Mouse (Mus musculus) heart, adult 8-10 months (tissue): ENCODE results near the gene Art3. TPM values are rescaled to one million over a fixed set of nuclear protein-coding genes. Genes with fewer than 3 reads are reported as not detected.

Source experiments
- DNase-seq: peaks from one replicate; pipeline ENCODE4 v3.0.0; 2022; ENCODE audit warnings: low spot score
- microRNA-seq: library from miRNA; unstranded; fragments of <30 nt; microRNA quantifications from one replicate; pipeline ENCODE4 v1.2.0, GENCODE M21; 2022
- total RNA-seq, 4 experiments: library from RNA; stranded (reverse); gene quantifications; 2 replicates each; pipeline ENCODE4 v1.2.4; 2022

Gene Art3
- total RNA-seq, 4 experiments from 2014 or later = 573 to 758 (median 670) TPM

DNA sequence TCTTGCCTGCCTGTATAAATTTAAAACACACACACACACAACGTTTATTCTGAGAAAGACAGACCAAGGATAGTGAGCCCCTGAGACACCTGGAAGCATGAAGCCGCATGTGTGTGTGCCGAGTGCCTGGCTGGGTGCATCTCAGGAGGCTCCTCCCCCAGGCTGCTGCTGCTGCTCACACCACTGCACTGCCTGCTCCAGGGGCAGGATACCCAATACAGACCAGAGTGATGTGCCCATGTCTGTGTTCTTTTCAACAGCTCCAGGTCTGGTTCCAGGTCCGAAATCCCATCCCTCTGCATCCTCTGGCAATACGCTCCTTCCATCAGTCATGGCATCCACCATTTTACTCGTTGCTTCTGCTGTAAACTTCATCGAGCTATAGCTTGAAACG lies 82.4 kb downstream of the Art3 start:
- DNase-seq = no peak

DNA sequence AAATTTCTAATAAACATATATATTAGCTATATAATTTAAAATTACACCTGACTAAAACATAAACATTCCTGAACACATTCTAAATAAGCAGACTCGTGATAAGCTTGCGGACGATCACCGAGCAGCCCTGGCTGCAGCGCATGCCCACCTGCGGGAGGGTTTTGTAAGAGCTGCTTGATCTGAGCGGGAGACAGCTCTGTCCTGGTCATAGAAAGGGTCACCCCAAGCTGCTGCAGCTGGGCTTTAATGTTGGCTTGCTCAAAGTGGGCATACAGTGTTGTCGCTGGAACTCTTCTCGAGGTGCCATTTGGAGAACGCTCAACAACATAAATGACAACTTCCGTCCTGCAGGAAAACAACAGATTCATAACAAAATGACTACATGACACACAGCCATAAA lies 92.5 kb downstream of the Art3 start:
- no peak for DNase-seq

DNA sequence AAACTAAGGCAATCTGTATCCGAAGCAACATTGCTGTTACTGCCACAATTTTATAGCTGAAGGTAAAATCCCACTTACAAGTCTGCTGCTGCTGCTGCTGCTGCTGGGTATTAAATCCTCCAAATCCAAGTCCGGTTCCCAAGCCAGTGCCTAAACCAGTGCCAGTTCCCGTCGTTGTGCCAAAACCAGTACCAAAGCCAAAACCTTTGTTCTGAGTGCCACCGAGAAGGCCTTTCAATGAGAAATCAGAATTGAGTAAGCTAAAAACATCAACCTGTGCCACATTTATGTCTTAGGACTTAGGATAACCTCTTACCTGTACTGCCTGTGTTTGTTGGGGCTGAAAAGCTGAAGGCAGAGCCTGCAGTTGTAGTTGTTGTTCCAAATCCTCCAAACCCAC lies 99.1 kb downstream of the Art3 start:
- DNase-seq = no peak

DNA sequence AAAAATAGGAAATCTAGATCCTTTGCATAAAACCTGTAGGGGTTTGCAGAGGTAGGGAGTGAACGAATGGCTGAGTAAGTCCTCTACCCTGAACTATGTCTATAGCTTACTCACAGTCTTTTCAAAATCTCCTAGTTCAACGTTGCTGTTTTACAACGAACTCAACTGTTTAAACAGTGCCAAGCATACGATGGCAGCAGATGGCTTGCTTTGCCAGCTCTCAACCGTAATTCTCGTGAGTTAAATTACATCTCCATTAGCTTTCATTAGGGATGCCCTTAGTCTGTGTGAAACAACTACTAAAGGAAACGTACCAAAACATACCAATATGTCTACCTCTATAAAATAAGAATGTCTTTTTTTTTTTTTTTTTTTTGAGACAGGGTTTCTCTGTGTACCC lies 100.0 kb downstream of the Art3 start:
- DNase-seq = no peak

DNA sequence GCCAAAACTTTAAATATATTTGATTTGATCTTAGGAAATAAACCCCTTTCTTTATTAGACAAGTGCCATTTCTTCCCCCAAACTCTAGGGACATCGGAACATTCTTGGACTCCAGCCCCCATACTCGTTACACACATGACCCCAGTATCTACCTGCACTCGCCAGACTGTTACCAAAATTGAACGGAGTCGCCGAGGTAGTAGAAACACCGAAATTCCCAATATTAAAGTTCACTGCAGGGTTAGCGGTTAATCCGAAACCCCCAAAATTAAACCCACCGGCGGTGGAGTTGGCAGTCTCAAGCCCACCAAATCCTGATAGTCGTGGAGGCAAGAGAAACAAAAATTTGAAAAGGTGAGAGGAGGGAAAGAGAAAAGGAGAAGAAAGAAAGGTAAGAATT lies 102.4 kb downstream of the Art3 start:
- no peak for DNase-seq

DNA sequence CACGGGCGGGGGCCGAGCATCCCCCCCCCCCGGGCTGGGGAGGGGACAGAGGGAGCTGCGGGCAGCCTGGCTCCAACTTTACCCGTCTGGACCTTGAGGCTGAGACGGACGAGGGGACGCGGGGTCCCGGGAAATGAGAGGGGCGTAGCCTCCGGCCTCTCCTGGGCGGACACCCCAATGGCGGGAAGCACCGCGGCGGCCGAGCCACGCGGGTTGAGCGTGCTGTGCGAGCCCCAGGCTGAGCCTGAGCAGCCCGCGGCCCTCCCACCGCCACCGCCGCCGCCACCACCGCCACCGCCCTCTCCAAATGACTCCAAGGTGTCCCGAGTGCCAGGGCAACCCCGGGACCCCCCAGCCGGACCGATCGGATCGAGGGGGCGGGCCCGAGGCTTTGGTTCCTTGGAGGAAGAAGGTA lies 103.0 kb downstream of the Art3 start:
- no peak for DNase-seq

DNA sequence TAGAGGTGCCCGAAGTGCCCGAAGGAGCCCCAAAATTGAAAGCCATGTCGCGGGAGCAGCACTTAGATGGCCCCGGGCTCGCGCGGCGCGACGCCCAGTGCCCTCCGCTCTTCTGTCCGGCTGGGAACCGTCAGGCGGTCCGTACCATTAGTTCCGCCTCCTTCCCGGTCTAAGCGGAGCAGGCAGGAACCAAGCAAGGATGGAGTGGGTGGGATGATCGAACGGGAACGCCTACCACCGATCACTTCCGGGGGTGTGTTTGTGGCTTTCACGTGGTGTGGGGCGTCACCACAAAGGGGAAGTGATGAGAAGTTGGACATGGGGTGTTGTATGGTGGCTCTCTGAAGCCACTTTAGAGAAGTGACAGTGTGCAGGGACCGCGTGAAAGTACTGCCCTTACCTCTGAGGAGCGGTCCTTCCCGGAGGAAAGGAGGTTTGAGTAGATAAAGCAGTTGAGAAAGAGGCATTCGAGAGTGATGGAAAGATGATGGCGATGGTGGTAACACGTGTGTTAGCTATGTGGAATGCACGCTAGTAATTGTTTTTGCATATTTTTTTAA lies 103.5 kb downstream of the Art3 start, which contains the start of gene Nup54:
TSS of gene Nup54 (minus strand) at position 195 of the 560 bp plus-strand sequence.
- DNase-seq = peak; percentile 99

DNA sequence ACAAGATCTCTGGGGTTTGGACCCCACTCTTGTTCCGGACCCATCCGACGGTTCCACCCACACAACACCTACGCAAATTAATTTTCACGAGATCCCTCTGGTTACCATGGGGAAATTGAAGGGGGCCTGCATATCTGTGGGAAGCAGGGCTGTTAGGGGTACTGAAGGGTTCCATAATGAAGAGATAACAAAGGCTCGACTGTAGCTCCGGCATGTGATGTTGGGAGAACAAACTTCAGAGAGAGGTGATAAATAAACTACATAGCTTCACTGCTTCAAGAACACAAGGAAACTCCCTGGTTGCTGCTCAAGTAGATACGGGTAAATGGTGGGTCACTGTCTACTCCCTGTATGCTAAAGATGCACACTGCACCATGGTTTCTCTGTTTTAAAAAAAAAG lies 106.9 kb downstream of the Art3 start:
- DNase-seq = no peak

DNA sequence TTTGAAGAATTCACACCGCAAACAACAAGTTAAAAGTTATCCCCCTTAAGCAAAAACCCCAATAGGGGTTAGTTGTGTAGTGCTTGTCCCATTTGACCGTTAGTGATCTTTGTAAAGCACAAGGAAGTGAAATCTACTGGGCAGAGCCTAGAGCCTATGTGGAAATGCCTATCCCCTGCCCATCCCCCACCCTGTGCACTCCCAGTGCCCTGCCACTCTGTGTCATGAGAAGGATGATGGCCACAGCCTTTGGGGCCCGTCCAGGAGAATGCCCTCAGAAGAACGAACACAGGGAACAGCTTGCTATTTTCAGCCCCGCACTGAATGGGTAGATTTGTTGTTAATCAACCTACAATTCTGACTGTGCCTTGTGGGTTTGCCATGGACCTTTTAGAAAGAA lies 109.9 kb downstream of the Art3 start:
- peak; percentile 49 for DNase-seq

DNA sequence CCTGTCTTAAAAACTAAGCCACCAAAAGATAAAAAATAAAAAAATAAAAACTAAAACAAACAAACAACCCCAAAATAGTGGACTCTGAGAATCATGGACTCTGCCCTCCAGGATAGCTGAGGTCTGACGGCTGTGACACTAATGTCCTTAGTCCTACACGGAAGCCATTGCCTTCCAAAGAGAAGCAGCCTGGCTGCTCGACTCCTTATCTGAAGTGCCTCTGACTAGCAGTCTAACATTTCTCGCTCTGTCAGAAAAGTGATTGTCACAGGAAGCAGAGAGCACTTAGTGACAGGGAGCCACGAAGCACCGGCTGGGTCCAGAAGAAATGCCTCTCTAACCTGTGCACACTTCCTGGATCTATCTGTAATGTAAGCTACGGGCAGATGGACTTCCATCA lies 111.3 kb downstream of the Art3 start:
- no peak for DNase-seq

DNA sequence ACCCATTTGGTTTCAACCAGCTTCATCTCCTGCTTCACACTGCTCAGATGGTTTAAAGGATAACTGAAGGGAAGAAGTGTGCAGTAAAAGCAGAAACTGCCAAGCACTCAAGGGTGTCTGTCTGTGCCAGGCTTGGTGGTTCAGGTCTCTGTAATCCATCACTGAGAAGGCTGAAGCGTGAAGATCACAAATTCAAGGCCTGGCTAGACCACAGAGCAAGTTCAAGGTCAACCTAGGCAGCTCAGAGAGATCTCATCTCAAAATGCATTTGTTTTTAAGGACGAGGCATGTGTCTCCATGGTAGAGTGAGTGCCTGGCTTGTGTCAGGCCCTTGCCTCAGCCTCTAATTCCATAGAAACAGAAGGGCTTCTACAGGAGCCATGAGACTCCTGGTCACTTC lies 113.4 kb downstream of the Art3 start:
- no peak for DNase-seq

DNA sequence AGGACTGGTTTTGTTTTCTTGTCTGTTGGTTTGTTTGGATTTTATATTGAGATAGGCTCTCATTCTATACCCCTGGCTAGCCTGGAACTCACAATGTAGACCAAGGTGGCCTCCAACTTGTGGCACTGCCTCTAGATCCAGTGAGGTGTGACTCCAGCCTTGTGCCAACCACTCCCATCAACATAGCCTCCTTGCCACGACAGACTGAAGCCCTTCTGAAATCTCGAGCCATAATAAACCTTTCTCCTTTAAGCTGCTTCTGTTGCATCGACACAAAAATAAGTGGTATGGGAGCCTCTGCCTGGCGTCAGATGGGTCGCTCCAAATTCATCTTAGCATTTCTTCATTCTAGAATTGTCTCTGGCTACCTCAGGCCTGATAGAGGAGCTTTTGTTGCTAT lies 115.1 kb downstream of the Art3 start:
- no peak for DNase-seq

DNA sequence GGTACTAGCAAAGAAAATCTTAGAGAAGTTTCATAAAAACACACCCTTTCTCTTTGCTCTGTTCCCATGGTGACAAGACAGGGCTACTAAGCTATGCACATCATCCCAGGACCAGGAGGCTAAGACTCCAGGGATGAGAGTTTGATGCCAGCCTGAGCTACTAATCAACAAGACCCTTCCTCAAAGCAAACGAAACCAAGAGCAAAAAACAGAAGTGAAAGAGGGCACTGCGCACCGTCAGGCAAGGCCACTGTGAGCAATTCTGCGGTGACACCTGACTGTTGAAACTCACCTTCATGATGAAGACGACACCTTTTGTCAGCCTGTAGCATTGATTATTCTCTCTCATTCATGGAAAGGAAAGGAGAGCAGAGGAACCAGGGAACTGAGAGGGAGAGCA lies 121.2 kb downstream of the Art3 start:
- no peak for DNase-seq

DNA sequence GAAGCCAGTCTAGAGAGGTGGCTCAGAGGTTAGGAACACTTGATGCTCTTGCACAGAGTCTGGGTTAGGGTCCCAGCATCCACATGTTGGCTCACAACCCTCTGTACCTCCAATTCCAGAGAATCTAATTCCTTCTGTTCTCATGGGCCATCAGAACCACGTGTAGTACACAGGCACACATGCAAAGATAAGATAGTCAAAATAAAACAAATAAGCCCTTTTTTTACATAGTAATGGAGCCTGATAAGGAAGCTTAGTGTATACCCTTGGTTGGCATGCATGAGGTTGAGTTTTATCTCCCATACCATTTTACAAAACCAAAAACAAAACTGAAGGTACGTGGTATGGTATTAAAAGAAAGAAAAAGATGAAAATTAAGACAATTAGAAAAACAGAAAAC lies 125.8 kb downstream of the Art3 start:
- no peak for DNase-seq

DNA sequence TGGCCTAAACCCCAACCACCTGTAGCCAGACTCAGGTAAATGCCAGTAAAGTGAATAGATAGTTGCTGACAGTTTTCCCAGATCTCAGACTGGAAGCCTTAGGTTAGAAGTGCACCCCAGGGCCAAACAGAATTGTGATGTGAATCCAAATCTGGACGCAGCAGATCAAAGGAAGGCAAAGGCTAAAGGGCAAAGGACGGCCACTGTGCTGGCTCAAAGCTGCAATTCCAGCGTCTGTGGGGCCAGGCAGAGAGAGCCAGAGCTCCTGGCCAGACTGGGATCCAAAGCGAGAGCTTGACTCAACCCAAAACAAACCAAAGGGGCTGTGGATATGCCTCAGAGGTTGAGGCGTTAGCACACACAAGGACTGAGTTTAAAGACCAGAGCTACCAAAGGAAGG lies 127.1 kb downstream of the Art3 start:
- DNase-seq = no peak

DNA sequence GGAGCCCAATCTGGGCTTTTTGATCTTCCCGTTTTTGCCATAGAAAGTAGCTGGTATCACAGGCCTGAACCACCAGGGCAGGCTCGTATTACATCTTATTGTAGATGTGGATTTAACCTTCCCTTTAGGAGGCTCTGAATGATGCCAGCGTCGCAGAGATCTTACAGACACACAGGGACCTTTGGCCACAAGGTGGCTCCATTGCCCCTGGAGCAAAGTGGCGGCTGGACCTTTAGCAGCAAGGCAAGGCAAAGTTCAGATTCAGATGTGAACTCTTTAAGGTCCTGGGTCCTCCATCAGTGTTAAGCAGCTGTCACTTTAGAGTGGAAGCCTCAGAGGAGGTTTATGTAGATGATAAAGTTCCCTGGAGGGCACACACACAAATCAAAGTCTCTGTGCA lies 129.7 kb downstream of the Art3 start:
- peak; percentile 55 for DNase-seq

Small RNAs within 50 kb of the gene (microRNA-seq; reads per million reads assigned to microRNA genes)
- gene Mir6415 = not detected

Other genes with a start within 250 kb of the Art3 start
- gene G3bp2, start 248.1 kb upstream of the Art3 start, total RNA-seq = 10 to 100 TPM; 55.3 to 63.0 (median 57.9) TPM
- 10 to 100 TPM; 43.0 to 49.2 (median 46.7) TPM for gene Uso1, start 193.9 kb upstream of the Art3 start, total RNA-seq
- not detected for gene U90926, start 116.4 kb upstream of the Art3 start, total RNA-seq
- not detected for gene Ppef2, start 75.5 kb upstream of the Art3 start, total RNA-seq
- gene Naaa, start 53.7 kb upstream of the Art3 start, total RNA-seq = 10 to 100 TPM; 15.9 to 21.7 (median 18.8) TPM
- 10 to 100 TPM; 10.8 to 12.5 (median 11.4) TPM for gene Sdad1, start 21.3 kb upstream of the Art3 start, total RNA-seq
- gene Cxcl9, start 3.7 kb upstream of the Art3 start, total RNA-seq = 1 to 10 TPM in 3 of 4 experiments, under 1 TPM in 1; 0.79 to 1.8 (median 1.2) TPM
- not detected for gene Cxcl10, start 17.1 kb downstream of the Art3 start, total RNA-seq
- gene Nup54, start 103.4 kb downstream of the Art3 start, total RNA-seq = 10 to 100 TPM; 12.1 to 18.4 (median 16.2) TPM
- gene Scarb2, start 175.0 kb downstream of the Art3 start, total RNA-seq = 10 to 100 TPM; 84.5 to 87.7 (median 86.8) TPM
- gene Fam47e, start 223.2 kb downstream of the Art3 start, total RNA-seq = not detected